Mouse (Mus musculus) liver, embryonic 14.5 days (tissue): ENCODE data around the gene Trpv4.

Experiments
- CTCF ChIP-seq: IDR thresholded peaks from 2 replicates; pipeline ENCODE4 v1.5.1; 2016; ENCODE audit warnings: antibody characterized with exemption, low read depth, control low read depth
- EP300 ChIP-seq: IDR thresholded peaks from 2 replicates; pipeline ENCODE4 v1.6.1; 2016; ENCODE audit warnings: antibody characterized with exemption, low read depth

DNA sequence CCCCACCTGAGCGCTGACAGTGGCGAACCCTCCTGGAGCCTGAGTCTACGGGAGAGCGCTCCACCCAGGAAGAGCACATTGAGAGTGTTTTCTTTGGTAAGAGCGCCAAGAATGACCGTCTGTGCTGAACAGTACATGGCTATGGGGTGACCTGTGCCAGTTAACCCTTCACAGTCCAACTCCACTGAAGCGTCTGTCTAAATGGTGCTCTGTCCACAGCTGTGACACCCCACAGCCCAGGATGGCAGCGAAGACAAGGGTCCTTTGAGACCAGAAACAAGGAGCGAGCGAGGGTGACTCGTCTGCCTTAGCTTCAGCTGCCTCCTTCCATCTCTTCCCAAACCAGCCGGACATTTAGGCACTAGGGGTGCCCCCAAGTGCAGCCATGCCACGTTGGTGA is 30.5 kb upstream of the Trpv4 start:
- TF ChIP-seq CTCF: no peak
- TF ChIP-seq EP300: no peak
